Mouse (Mus musculus): ENCODE data around the gene Psip1. TPM values are rescaled to one million over a fixed set of nuclear protein-coding genes. Genes with fewer than 3 reads are reported as not detected.

Gene Psip1
- total and polyA plus RNA-seq, 3 experiments, result 54.0 to 161 (median 68.1) TPM

DNA sequence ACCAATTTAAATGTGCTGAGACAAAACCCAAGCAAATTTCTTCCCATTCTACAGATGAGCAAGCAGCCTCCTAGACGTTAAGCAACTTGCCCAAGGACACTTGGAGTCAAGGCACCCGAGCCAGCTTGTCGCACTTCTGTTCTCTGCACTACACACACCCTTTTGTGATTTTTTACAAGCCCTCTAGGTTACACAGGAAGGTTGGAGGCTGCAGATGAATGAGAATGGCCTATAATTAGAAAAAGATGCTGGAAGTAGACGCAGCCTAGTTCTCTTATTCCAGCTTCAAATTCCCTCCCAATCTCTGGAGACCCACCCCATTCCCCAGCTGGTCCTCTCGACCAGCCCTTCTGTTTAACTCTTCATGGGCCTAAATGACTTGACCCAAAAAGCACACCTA is 2.9 kb upstream of the Psip1 start:
- Histone ChIP-seq H3K4me3 (ENCODE audit: control insufficient read depth in 1 of 2, insufficient read depth in 1 of 2, low read depth in 2 of 2, low read length in 2 of 2) (no peak overlapping the region), H3K36me3 (ENCODE audit: control insufficient read depth in 1 of 2, insufficient read depth in 2 of 2, low read length in 2 of 2) (peaks cover 4 to 13% of the 10 kb centered on the region in 2 experiments; a peak in 3 of 4 replicates), H3K9ac (ENCODE audit: control insufficient read depth, low read depth, low read length, poor library complexity, severe bottlenecking) (no peak overlapping the region), H3K27me3 (ENCODE audit: control insufficient read depth in 1 of 2, insufficient read depth in 2 of 2, low read length in 2 of 2) (no peaks in the 10 kb centered on the region), H3K27ac (ENCODE audit: control insufficient read depth, low read depth, low read length) (no peak overlapping the region), H3K79me2 (ENCODE audit: control insufficient read depth, insufficient read depth, low read length, poor library complexity) (peaks cover 18% of the 10 kb centered on the region), H3K4me1 (ENCODE audit: control insufficient read depth in 1 of 2, insufficient read depth in 2 of 2, low read length in 2 of 2) (peaks cover 3 to 6% of the 10 kb centered on the region in 2 experiments), H3K9me3 (replicated peaks; ENCODE audit: insufficient read depth, low read length) (no peaks in the 10 kb centered on the region)
- DNase-seq (ENCODE audit: low read depth, low spot score), result no peak
- TF ChIP-seq CTCF (IDR thresholded peaks at IDR 0.05 in 2 of 3, conservative IDR thresholded peaks at IDR 0.05 in 1 of 3; ENCODE audit: control insufficient read depth in 1 of 3, insufficient read depth in 1 of 3, low read depth in 2 of 3, low read length in 3 of 3, poor library complexity in 1 of 3, severe bottlenecking in 1 of 3), result no peak
- no peak for TF ChIP-seq RCOR1 (IDR thresholded peaks at IDR 0.05; ENCODE audit: low read depth, low read length)
- TF ChIP-seq TCF12 (IDR thresholded peaks at IDR 0.05; ENCODE audit: low read depth, low read length), result no peak
- no peak for TF ChIP-seq POLR2AphosphoS2 (IDR thresholded peaks at IDR 0.05; ENCODE audit: low read length)
- TF ChIP-seq NRF1 (IDR thresholded peaks at IDR 0.05; ENCODE audit: insufficient read depth, low read depth, low read length, poor library complexity, severe bottlenecking), result no peak
- TF ChIP-seq MYB (IDR thresholded peaks at IDR 0.05; ENCODE audit: low read depth, low read length), result no peak

- Histone ChIP-seq H3K9me3 (replicated peaks; ENCODE audit: insufficient read depth, low read length) (no peaks in the 10 kb centered on the region), H3K27me3 (ENCODE audit: control insufficient read depth in 1 of 2, insufficient read depth in 2 of 2, low read length in 2 of 2) (no peaks in the 10 kb centered on the region), H3K4me3 (ENCODE audit: control insufficient read depth in 1 of 2, insufficient read depth in 1 of 2, low read depth in 2 of 2, low read length in 2 of 2) (peak overlapping the region; percentile 96), H3K36me3 (ENCODE audit: control insufficient read depth in 1 of 2, insufficient read depth in 2 of 2, low read length in 2 of 2) (peaks cover 17 to 21% of the 10 kb centered on the region in 2 experiments), H3K27ac (ENCODE audit: control insufficient read depth, low read depth, low read length) (peak overlapping the region; percentile 94), H3K79me2 (ENCODE audit: control insufficient read depth, insufficient read depth, low read length, poor library complexity) (peaks cover 28% of the 10 kb centered on the region), H3K4me1 (ENCODE audit: control insufficient read depth in 1 of 2, insufficient read depth in 2 of 2, low read length in 2 of 2) (peaks cover 3 to 6% of the 10 kb centered on the region in 2 experiments), H3K9ac (ENCODE audit: control insufficient read depth, low read depth, low read length, poor library complexity, severe bottlenecking) (peak overlapping the region; percentile 98)
- peak; percentile 94 for DNase-seq (ENCODE audit: low read depth, low spot score)
- TF ChIP-seq KAT2A (conservative IDR thresholded peaks at IDR 0.05; ENCODE audit: low read depth, low read length) (no peak), ELF1 (IDR thresholded peaks at IDR 0.05; ENCODE audit: low read depth, low read length) (no peak), RCOR1 (IDR thresholded peaks at IDR 0.05; ENCODE audit: low read depth, low read length) (no peak), ZKSCAN1 (IDR thresholded peaks at IDR 0.05; ENCODE audit: low read depth, low read length) (no peak), MYC (IDR thresholded peaks at IDR 0.05; ENCODE audit: low read depth, low read length) (no peak), POLR2AphosphoS2 (IDR thresholded peaks at IDR 0.05; ENCODE audit: low read length) (no peak), MEF2A (IDR thresholded peaks at IDR 0.05; ENCODE audit: extremely low read depth, insufficient replicate concordance, low read depth, low read length, poor library complexity, severe bottlenecking) (no peak), UBTF (IDR thresholded peaks at IDR 0.05; ENCODE audit: borderline replicate concordance, insufficient read depth, low read depth, low read length) (no peak), BHLHE40 (IDR thresholded peaks at IDR 0.05; ENCODE audit: borderline replicate concordance, low read depth, low read length) (no peak), JUND (IDR thresholded peaks at IDR 0.05; ENCODE audit: low read depth, low read length) (no peak), MAFK (IDR thresholded peaks at IDR 0.05; ENCODE audit: borderline replicate concordance, low read depth, low read length) (no peak), MAZ (IDR thresholded peaks at IDR 0.05; ENCODE audit: low read depth, low read length) (peak; percentile 94), HCFC1 (IDR thresholded peaks at IDR 0.05; ENCODE audit: low read depth, low read length) (no peak; the same call in 1 of the 2 replicates), SMC3 (IDR thresholded peaks at IDR 0.05; ENCODE audit: low read depth, low read length) (peak; percentile 42), TCF12 (IDR thresholded peaks at IDR 0.05; ENCODE audit: low read depth, low read length) (no peak), ZMIZ1 (IDR thresholded peaks at IDR 0.05; ENCODE audit: low read depth, low read length) (no peak), CHD1 (IDR thresholded peaks at IDR 0.05; ENCODE audit: low read depth, low read length) (no peak), POLR2A (IDR thresholded peaks at IDR 0.05; ENCODE audit: control insufficient read depth in 1 of 2, insufficient read depth in 1 of 2, low read depth in 1 of 2, low read length in 2 of 2, poor library complexity in 1 of 2) (no peak), E2F4 (IDR thresholded peaks at IDR 0.05; ENCODE audit: borderline replicate concordance, low read depth, low read length) (no peak), USF1 (IDR thresholded peaks at IDR 0.05; ENCODE audit: low read depth, low read length) (no peak), MXI1 (IDR thresholded peaks at IDR 0.05; ENCODE audit: low read depth, low read length) (no peak), GATA1 (IDR thresholded peaks at IDR 0.05; ENCODE audit: low read depth, low read length) (no peak), TBP (IDR thresholded peaks at IDR 0.05; ENCODE audit: low read depth, low read length) (no peak; the same call in 1 of the 2 replicates), TAL1 (IDR thresholded peaks at IDR 0.05; ENCODE audit: low read length) (no peak), USF2 (IDR thresholded peaks at IDR 0.05; ENCODE audit: borderline replicate concordance in 1 of 2, insufficient read depth in 1 of 2, low read depth in 1 of 2, low read length in 2 of 2) (no peak), ZNF384 (IDR thresholded peaks at IDR 0.05; ENCODE audit: low read depth, low read length) (no peak), ETS1 (IDR thresholded peaks at IDR 0.05; ENCODE audit: low read depth, low read length) (0 out of 2 replicates have a peak, but pooled peaks have one; percentile 29), CHD2 (IDR thresholded peaks at IDR 0.05; ENCODE audit: low read length) (no peak; the same call in 1 of the 2 replicates), MYB (IDR thresholded peaks at IDR 0.05; ENCODE audit: low read depth, low read length) (no peak)
Measured at GRCm38 (mm10) chr4:83485735-83486116, 533 bp downstream of the Psip1 start.

Data from MEL (cell line).